Mouse (Mus musculus) CH12.LX (cell line): ENCODE results near the gene Tectb. TPM values are rescaled to one million over a fixed set of nuclear protein-coding genes. Genes with fewer than 3 reads are reported as not detected.

Experiments
- DNase-seq: peaks from one replicate; pipeline ENCODE4 v3.0.0-alpha.2; 2013; ENCODE audit errors: extremely low read depth
- H3K27ac ChIP-seq: 2 replicates; pipeline ENCODE4 v1.5.1; 2012; ENCODE audit warnings: low read depth, mild to moderate bottlenecking, control low read depth, moderate library complexity; ENCODE audit not compliant: insufficient read depth
- H3K27me3 ChIP-seq: replicated peaks from 2 replicates; pipeline ENCODE3; 2012; ENCODE audit warnings: inconsistent platforms
- H3K36me3 ChIP-seq, 2 experiments: replicated peaks in 1 of 2; 2 replicates each; pipeline versions ENCODE3 to v1.6.1; 2012; ENCODE audit warnings: inconsistent platforms in 1 of 2, low read length in 1 of 2, mild to moderate bottlenecking in 1 of 2, mixed read lengths in 1 of 2, moderate library complexity in 1 of 2; ENCODE audit not compliant: control insufficient read depth in 1 of 2, insufficient read depth in 1 of 2
- H3K4me1 ChIP-seq, 2 experiments: 2 replicates each; pipeline ENCODE4 v1.6.1; 2012; ENCODE audit warnings: inconsistent platforms in 1 of 2, moderate library complexity in 1 of 2; ENCODE audit not compliant: insufficient read depth in 2 of 2, control insufficient read depth in 1 of 2
- H3K4me2 ChIP-seq: 2 replicates; pipeline ENCODE4 v1.6.1; 2012; ENCODE audit warnings: low read depth, mild to moderate bottlenecking, control low read depth; ENCODE audit not compliant: poor library complexity, insufficient read depth, severe bottlenecking
- H3K4me3 ChIP-seq, 3 experiments: fragments of 150-350 bp in 1 of 3; sonication (generic) in 1 of 3; replicated peaks in 1 of 3; 2 replicates each; pipeline versions ENCODE3 to v1.5.1; 2011 to 2012; ENCODE audit warnings: low read depth in 2 of 3, low read length in 2 of 3, mild to moderate bottlenecking in 2 of 3, moderate library complexity in 2 of 3, control low read depth in 1 of 3, improper control_type of control experiment in 1 of 3, inconsistent platforms in 1 of 3, mixed read lengths in 1 of 3; ENCODE audit not compliant: poor library complexity in 1 of 3
- H3K79me2 ChIP-seq: replicated peaks from 2 replicates; pipeline ENCODE4 v1.6.1; 2012; ENCODE audit warnings: mild to moderate bottlenecking, moderate library complexity; ENCODE audit not compliant: control insufficient read depth, poor library complexity, insufficient read depth, severe bottlenecking; ENCODE audit errors: extremely low read depth
- H3K9ac ChIP-seq: 2 replicates; pipeline ENCODE4 v1.6.1; 2012; ENCODE audit warnings: low read depth, mild to moderate bottlenecking, control low read depth, moderate library complexity; ENCODE audit not compliant: insufficient read depth
- H3K9me3 ChIP-seq: replicated peaks from 2 replicates; pipeline ENCODE3; 2012; ENCODE audit warnings: low read length, inconsistent platforms, mixed read lengths
- BHLHE40 ChIP-seq: IDR thresholded peaks from 2 replicates; pipeline ENCODE4 v1.6.1; 2011; ENCODE audit warnings: mild to moderate bottlenecking, low read depth, low read length, improper control_type of control experiment
- CHD1 ChIP-seq: IDR thresholded peaks from 2 replicates; pipeline ENCODE4 v1.6.1; 2012; ENCODE audit warnings: low read depth, low read length, improper control_type of control experiment, inconsistent platforms
- E2F4 ChIP-seq: IDR thresholded peaks from 2 replicates; pipeline ENCODE4 v1.6.1; 2011; ENCODE audit warnings: low read depth, low read length, improper control_type of control experiment; ENCODE audit not compliant: insufficient replicate concordance
- ELF1 ChIP-seq: IDR thresholded peaks from 2 replicates; pipeline ENCODE4 v1.6.1; 2014; ENCODE audit warnings: low read depth, mild to moderate bottlenecking, inconsistent platforms, low read length, improper control_type of control experiment
- GABPA ChIP-seq: IDR thresholded peaks from 2 replicates; pipeline ENCODE4 v1.6.1; 2012; ENCODE audit warnings: low read depth, low read length, improper control_type of control experiment, inconsistent platforms; ENCODE audit not compliant: insufficient replicate concordance
- JUN ChIP-seq: IDR thresholded peaks from 2 replicates; pipeline ENCODE4 v1.6.1; 2011; ENCODE audit warnings: low read depth, mild to moderate bottlenecking, low read length, improper control_type of control experiment, moderate library complexity; ENCODE audit not compliant: insufficient read depth
- JUND ChIP-seq: conservative IDR thresholded peaks from 2 replicates; pipeline ENCODE4 v1.6.1; 2011; ENCODE audit warnings: low read depth, low read length, improper control_type of control experiment
- KAT2A ChIP-seq: IDR thresholded peaks from 2 replicates; pipeline ENCODE4 v1.6.1; 2012; ENCODE audit warnings: low read length, improper control_type of control experiment, inconsistent platforms; ENCODE audit not compliant: insufficient replicate concordance
- MAFK ChIP-seq: IDR thresholded peaks from 2 replicates; pipeline ENCODE4 v1.6.1; 2011; ENCODE audit warnings: low read length, improper control_type of control experiment; ENCODE audit not compliant: insufficient replicate concordance
- MEF2A ChIP-seq: IDR thresholded peaks from 2 replicates; pipeline ENCODE4 v1.6.1; 2014; ENCODE audit warnings: low read depth, mild to moderate bottlenecking, inconsistent platforms, low read length, improper control_type of control experiment, borderline replicate concordance
- MXI1 ChIP-seq: IDR thresholded peaks from 2 replicates; pipeline ENCODE4 v1.6.1; 2011; ENCODE audit warnings: mild to moderate bottlenecking, low read depth, low read length, improper control_type of control experiment
- NELFE ChIP-seq: IDR thresholded peaks from 2 replicates; pipeline ENCODE4 v1.6.1; 2011; ENCODE audit warnings: low read depth, low read length, improper control_type of control experiment
- NRF1 ChIP-seq: IDR thresholded peaks from 2 replicates; pipeline ENCODE4 v1.6.1; 2014; ENCODE audit warnings: low read depth, mild to moderate bottlenecking, inconsistent platforms, low read length, improper control_type of control experiment, moderate library complexity
- SMC3 ChIP-seq: IDR thresholded peaks from 2 replicates; pipeline ENCODE4 v1.6.1; 2011; ENCODE audit warnings: low read depth, low read length, improper control_type of control experiment
- TCF12 ChIP-seq: IDR thresholded peaks from 2 replicates; pipeline ENCODE4 v1.6.1; 2014; ENCODE audit warnings: low read depth, mild to moderate bottlenecking, inconsistent platforms, low read length, improper control_type of control experiment
- USF1 ChIP-seq: IDR thresholded peaks from 2 replicates; pipeline ENCODE4 v1.6.1; 2014; ENCODE audit warnings: low read depth, mild to moderate bottlenecking, inconsistent platforms, low read length, improper control_type of control experiment
- USF2 ChIP-seq: conservative IDR thresholded peaks from 2 replicates; pipeline ENCODE4 v1.6.1; 2011; ENCODE audit warnings: low read depth, low read length, improper control_type of control experiment
- ZKSCAN1 ChIP-seq: IDR thresholded peaks from 2 replicates; pipeline ENCODE4 v1.6.1; 2012; ENCODE audit warnings: low read depth, inconsistent platforms, low read length, improper control_type of control experiment, borderline replicate concordance
- ZNF384 ChIP-seq: IDR thresholded peaks from 2 replicates; pipeline ENCODE4 v1.6.1; 2012; ENCODE audit warnings: low read depth, low read length, improper control_type of control experiment, inconsistent platforms
- dilution Hi-C: fragments of 300-500 bp; cut with MboI; formaldehyde crosslinking; loops from 2 replicates; pipeline ENCODE4 v1.14.3; 2020; ENCODE audit warnings: low sequenced_read_pairs; ENCODE audit not compliant: extremely low pct_unique_long_range_greater_than_20kb, extremely low pct_ligation_motif_present
- in situ Hi-C: fragments of 300-500 bp; cut with MboI; formaldehyde crosslinking; loops from 3 replicates; pipeline ENCODE4 v1.14.3; 2019; ENCODE audit warnings: low sequenced_read_pairs, low pct_ligation_motif_present, low pct_unique_long_range_greater_than_20kb, mixed read lengths
- polyA plus RNA-seq: library from polyadenylated mRNA; unstranded; fragments of >175 nt; gene quantifications from 2 replicates; pipeline ENCODE4 v1.2.1, GENCODE M21; 2012; ENCODE audit warnings: low read depth; ENCODE audit not compliant: insufficient read length
- total RNA-seq, 2 experiments: library from RNA; depleted of rRNA; stranded (reverse); fragments of 300-350 nt in 1 of 2; fragments of >200 nt in 1 of 2; gene quantifications; 2 replicates each; pipeline ENCODE4 v1.2.3; 2012 to 2014

Gene Tectb
- total and polyA plus RNA-seq, 3 experiments, result not detected

DNA sequence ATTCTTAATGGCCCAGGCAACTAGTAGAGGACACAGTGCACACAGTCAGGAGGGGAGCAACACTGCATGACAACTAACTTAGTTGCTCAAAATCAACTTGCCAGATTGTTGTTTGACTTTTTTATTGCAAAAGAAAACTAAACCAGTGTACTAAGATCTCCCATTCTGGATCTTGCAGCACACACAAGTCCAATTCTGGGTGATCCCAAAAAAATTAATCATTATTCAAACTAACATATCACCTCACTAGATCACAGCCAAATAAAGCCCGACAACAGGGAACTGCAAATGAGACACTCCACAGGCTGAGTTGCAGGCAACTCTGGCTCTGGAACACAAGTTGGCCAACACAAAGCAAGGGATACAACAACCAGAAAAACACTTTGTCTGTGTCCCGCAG lies 13.8 kb upstream of the Tectb start:
- Histone ChIP-seq H3K4me1 (peaks cover 0 to 8% of the 10 kb centered on the region in 2 experiments; a peak in 2 of 4 replicates), H3K4me2 (no peak overlapping the region), H3K27ac (no peak overlapping the region), H3K79me2 (no peaks in the 10 kb centered on the region), H3K36me3 (no peaks in the 10 kb centered on the region), H3K9me3 (peaks cover 3% of the 10 kb centered on the region), H3K9ac (no peak overlapping the region), H3K4me3 (no peak overlapping the region), H3K27me3 (no peaks in the 10 kb centered on the region)
- in situ Hi-C loops, result no loop called here
- TF ChIP-seq JUN (no peak), CHD1 (no peak), MXI1 (no peak), JUND (no peak), NELFE (no peak), GABPA (no peak), USF2 (no peak), MEF2A (no peak), BHLHE40 (no peak), ZNF384 (no peak), SMC3 (no peak)
- dilution Hi-C loops, result no loop called here
- no peak for DNase-seq

- Histone ChIP-seq H3K27ac (no peak overlapping the region), H3K9me3 (peaks cover 3% of the 10 kb centered on the region), H3K27me3 (no peaks in the 10 kb centered on the region), H3K9ac (no peak overlapping the region), H3K79me2 (no peaks in the 10 kb centered on the region), H3K4me2 (no peak overlapping the region), H3K36me3 (no peaks in the 10 kb centered on the region), H3K4me1 (peaks cover 0 to 8% of the 10 kb centered on the region in 2 experiments; a peak in 2 of 4 replicates), H3K4me3 (no peak overlapping the region)
- dilution Hi-C loops (no loop called here), in situ Hi-C loops (no loop called here)
- no peak for DNase-seq
- no peak for TF ChIP-seq ZKSCAN1
- no peak for TF ChIP-seq USF1
- TF ChIP-seq JUND, result no peak
- no peak for TF ChIP-seq NRF1
- no peak for TF ChIP-seq MAFK
- TF ChIP-seq E2F4, result no peak
- no peak for TF ChIP-seq USF2
- no peak for TF ChIP-seq KAT2A
- no peak for TF ChIP-seq TCF12
- no peak for TF ChIP-seq ELF1
Observed at GRCm38 (mm10) chr19:55167741-55168140, 12.8 kb upstream of the Tectb start.
